Mouse (Mus musculus) olfactory bulb, adult 2 months (tissue): ENCODE data around the gene Uts2r. TPM values are rescaled to one million over a fixed set of nuclear protein-coding genes. Genes with fewer than 3 reads are reported as not detected.

ENCODE experiments used
- H3K27ac ChIP-seq: fragments of 200-500 bp; 2 replicates; pipeline ENCODE4 v1.5.1; 2012; ENCODE audit warnings: low read depth, low read length; ENCODE audit not compliant: insufficient read depth
- H3K4me1 ChIP-seq: fragments of 200-500 bp; 2 replicates; pipeline ENCODE4 v1.6.1; 2012; ENCODE audit warnings: low read length; ENCODE audit not compliant: control insufficient read depth, insufficient read depth
- H3K4me3 ChIP-seq: fragments of 200-500 bp; 2 replicates; pipeline ENCODE4 v1.5.1; 2012; ENCODE audit warnings: mild to moderate bottlenecking, low read depth, low read length, moderate library complexity; ENCODE audit not compliant: insufficient read depth
- CTCF ChIP-seq: fragments of 200-500 bp; IDR thresholded peaks from 2 replicates; pipeline ENCODE4 v1.5.1; 2012; ENCODE audit warnings: low read depth, mild to moderate bottlenecking, low read length, moderate library complexity; ENCODE audit not compliant: insufficient read depth
- POLR2A ChIP-seq: fragments of 200-500 bp; IDR thresholded peaks from 2 replicates; pipeline ENCODE4 v1.6.1; 2012; ENCODE audit warnings: mild to moderate bottlenecking, low read depth, low read length, moderate library complexity; ENCODE audit not compliant: insufficient read depth
- whole genome bisulfite sequencing: fragments of 180-500 bp; shearing (Covaris S2); methylation state at CpG from one replicate; pipeline ENCODE4 v1.1.7; 2018; 5-methylcytosine and 5-hydroxymethylcytosine counted together
- polyA plus RNA-seq: library from polyadenylated mRNA; stranded (reverse); fragments of >200 nt; gene quantifications from 2 replicates; pipeline ENCODE4 v1.2.4, GENCODE M21; 2012; ENCODE audit warnings: low replicate concordance; ENCODE audit not compliant: missing spikeins, insufficient read depth, insufficient read length

Uts2r gene
- polyA plus RNA-seq: not detected in 2 replicates

DNA sequence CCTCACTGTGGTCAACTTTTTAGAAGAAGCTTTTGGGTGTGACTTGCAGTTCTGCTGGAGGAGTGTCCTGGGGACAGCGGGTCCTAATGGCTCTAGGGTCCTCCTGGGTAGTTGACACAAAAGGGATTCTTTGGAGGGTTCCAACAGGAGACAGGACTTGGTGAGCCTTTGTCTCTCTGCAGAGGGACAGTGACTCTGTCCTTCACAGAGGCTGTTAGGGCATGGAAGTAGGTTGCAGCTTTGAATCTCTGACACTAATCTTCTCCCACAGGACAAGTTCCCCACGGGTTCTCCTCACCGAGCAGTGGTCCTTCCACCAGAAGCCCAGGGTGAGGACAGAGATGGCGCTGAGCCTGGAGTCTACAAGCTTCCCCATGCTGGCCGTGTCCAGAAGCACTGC is at the start of gene Uts2r:
Uts2r (plus strand) TSS at position 301 of the 400 bp plus-strand sequence.
- Histone ChIP-seq H3K4me3 (no peak within 1 kb of the TSS), H3K27ac (no peak within 1 kb of the TSS), H3K4me1 (peaks cover 8% of the 10 kb centered on the region)
- TF ChIP-seq CTCF (no peak), POLR2A (no peak)
- WGBS: 91% methylated on average over 5 of the region's 5 CpGs

DNA sequence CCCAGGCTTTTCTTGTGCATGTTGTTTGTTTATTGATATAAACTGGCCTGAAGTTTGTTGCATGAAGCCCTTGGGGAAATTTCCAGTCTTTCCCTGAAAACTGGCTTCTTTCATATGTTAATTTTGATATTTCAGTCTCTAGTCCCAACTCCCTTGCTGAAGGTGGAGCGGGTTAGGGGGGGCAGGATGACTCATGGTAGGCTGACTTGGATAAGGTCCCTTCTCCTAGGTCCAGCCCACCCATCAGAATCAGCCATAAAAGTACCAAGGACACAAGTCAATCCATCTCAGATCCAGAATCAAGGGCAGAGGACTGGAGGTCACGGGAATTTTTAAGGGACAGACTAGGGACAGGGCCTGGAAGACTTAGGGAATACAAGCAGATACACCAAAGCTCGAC is 49.0 kb upstream of the Uts2r start:
- no peak overlapping the region for H3K4me3 ChIP-seq
- no peaks in the 10 kb centered on the region; the same call in 1 of the 2 replicates for H3K4me1 ChIP-seq
- TF ChIP-seq POLR2A (no peak), CTCF (no peak)
- H3K27ac ChIP-seq: no peak overlapping the region
- whole genome bisulfite sequencing: 86% methylated on average over 3 of the region's 3 CpGs

DNA sequence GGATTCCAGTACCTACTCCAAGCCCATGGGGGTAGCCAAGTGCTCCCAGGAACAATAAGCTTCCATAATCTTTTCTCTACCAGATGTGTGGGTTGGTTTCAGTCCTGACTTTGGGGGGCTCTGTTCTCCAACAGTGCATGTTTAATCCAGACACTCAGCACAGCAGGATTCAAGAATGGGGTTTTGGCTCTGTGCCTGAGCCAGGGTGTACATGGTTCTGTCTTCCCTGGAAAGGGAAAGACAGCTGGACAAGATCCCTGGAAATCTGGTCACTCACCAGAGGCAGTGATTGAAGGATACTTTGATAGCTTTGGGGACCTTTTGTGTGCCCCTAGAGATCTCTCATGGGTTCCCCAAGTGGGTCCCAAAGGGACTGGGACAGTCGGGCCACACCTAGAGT is 48.5 kb upstream of the Uts2r start:
- Histone ChIP-seq H3K4me3 (no peak overlapping the region), H3K27ac (no peak overlapping the region), H3K4me1 (no peaks in the 10 kb centered on the region; the same call in 1 of the 2 replicates)
- WGBS: 53% methylated on average over 1 of the region's 1 CpGs
- TF ChIP-seq POLR2A (no peak), CTCF (no peak)

DNA sequence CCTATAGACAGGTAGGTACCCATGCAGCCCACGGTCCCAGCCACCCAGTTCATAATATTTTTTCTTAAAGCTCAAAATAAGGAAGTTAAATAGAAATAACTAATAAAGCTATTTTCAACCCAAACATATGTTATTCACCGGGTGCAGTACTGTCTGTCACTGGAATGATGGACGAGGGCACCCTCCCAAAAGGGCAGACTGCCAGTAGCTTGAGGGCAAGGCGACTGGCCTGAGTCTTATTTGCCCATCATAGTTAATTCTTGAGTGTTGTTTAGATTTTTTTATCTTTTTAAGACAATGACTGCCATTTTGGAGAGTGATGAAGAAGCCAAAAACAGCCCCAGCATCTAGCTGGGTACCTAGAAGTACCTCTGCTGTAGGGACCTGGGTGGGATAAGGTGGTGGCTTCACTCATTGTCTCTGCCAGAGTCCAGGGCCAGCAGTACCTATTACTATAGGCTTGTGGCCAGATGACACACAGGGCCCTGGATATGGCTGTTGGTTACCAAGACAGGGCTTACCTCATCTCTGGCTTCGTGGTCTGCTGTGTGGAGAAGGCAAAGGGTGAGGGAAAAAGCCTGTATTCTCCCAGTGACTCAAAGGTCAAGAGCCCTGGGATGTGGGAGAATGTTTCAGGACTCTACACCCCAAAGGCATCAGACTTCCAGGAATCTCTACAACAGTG is 47.8 kb upstream of the Uts2r start:
- Histone ChIP-seq H3K4me3 (no peak overlapping the region), H3K4me1 (no peaks in the 10 kb centered on the region; the same call in 1 of the 2 replicates), H3K27ac (no peak overlapping the region)
- TF ChIP-seq CTCF (no peak), POLR2A (no peak)
- WGBS: 62% methylated on average over 5 of the region's 5 CpGs

DNA sequence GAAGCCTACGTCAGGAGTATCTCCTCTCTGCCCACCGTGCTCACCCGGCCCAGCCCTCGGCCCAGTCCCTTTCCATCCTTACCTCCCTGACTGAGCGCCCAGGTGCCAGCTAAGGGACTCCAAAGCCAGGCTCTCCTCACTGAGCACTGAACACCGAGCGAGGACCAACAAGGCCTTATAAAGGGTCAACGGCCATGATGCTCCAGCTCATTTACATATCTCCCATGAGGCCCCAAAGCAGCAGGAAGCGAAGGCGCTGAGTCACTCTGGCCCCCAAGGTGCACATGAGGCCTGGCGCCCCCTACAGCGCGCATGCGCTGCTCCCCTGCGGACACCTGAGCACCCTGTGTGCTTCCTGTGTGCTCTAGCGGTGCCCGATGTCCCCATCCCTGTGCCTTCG is 42.0 kb upstream of the Uts2r start:
- 93% methylated on average over 18 of the region's 18 CpGs for WGBS
- H3K4me1 ChIP-seq: no peaks in the 10 kb centered on the region
- no peak overlapping the region for H3K4me3 ChIP-seq
- H3K27ac ChIP-seq: no peak overlapping the region
- TF ChIP-seq CTCF (no peak), POLR2A (no peak)

DNA sequence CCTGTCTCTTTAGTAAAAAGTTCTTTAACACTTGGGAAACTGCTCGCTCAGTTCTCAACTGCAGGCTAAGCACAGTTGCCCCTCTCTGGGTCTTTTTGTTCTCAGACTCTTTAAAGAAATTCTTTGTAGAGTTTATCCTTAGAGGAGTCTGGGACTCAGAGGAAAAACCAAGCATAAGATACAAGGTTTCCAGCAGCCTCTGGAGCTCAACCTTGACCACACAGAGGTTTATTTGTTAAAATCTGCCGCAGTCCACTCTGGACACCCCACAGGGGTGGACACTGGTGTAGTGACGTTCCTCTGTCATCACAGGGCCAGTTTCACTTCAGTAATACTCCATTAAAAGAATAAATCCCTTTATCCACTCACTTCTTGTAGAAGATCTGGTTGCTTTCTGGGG is 41.5 kb upstream of the Uts2r start, which contains the start of gene Tex19.2:
Tex19.2 (minus strand) TSS at position 101 of the 400 bp plus-strand sequence.
- H3K4me1 ChIP-seq: no peaks in the 10 kb centered on the region

DNA sequence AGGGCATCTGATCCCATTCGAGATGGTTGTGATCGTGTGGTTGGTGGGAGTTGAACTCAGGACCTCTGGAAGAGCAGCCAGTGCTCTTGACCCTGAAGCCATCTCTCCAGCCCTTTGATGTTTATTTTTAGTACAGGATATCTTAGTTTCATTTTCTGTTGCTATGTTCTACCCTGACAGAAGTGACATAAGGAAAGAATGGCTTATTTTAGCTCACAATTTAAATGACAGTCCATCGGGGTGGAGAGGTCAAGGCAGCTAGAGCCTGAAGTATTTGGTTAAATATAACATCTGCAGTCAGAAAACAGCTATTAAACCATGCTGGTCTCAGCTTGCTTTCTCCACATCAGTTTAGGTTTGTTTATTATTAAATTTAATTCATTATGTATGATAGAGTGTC is 38.9 kb upstream of the Uts2r start:
- 82% methylated on average over 3 of the region's 3 CpGs for WGBS
- TF ChIP-seq CTCF: no peak
- no peak for TF ChIP-seq POLR2A

More for the DNA sequence above, 41.5 kb upstream of the Uts2r start, which contains the start of gene Tex19.2:
- 46% methylated on average over 3 of the region's 3 CpGs for WGBS
- Histone ChIP-seq H3K27ac (no peak within 1 kb of the TSS), H3K4me3 (no peak within 1 kb of the TSS)
- no peak for TF ChIP-seq POLR2A

DNA sequence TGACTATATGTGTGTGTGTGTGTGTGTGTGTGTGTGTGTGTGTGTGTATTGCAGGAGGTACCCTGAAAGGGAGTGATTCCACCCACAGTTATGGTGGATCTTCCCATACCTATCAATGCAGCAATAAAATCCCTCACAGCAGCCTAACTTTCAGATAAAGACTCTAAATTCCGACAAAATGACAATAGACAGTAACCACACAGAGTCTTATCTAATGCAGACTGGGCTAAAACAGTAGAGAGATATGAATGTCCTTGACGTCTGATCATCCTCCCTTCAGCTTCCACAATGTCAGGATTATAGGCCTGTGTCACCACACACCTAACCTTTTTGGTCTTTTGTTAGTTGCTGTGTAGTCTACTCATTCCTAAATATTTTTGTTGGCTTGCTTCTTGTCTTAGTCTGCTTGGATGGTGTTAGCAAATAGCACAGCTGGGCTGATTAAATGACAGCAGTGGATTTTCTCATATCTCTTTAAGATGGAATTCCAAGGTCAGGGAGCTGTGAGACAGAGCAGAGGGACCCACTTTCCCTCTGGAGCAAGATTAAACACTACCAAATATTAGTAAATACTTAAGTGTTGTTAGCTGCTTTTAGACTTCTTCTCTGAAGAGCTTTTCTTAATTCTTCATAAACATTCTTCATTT is 37.9 kb upstream of the Uts2r start:
- 91% methylated on average over 2 of the region's 2 CpGs for WGBS
- no peaks in the 10 kb centered on the region for H3K4me1 ChIP-seq
- no peak for TF ChIP-seq CTCF
- TF ChIP-seq POLR2A: no peak
- H3K4me3 ChIP-seq: no peak overlapping the region
- no peak overlapping the region for H3K27ac ChIP-seq

More for the DNA sequence above, 38.9 kb upstream of the Uts2r start:
- Histone ChIP-seq H3K4me1 (no peaks in the 10 kb centered on the region), H3K27ac (no peak overlapping the region), H3K4me3 (no peak overlapping the region)

DNA sequence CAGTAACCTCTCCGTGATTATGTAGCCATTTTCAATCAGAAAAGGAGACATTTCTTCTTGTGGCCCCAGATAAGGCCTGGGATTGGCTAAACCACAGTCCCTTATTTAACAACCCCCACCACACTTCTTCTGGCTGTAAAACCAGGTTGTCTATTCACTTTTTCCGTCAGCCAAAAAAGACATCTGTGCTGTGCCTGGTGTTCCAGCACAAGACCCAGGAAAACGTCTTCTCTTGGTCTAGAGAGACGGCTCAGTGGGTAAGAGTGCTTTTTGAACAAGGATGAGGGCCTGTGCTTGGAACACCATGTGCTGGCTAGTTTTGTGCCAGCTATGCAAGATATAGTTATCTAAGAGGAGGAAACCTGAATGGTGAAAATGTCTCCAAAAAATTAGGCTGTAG is 36.6 kb upstream of the Uts2r start:
- WGBS: 90% methylated on average over 4 of the region's 4 CpGs
- Histone ChIP-seq H3K27ac (no peak overlapping the region), H3K4me1 (no peaks in the 10 kb centered on the region), H3K4me3 (no peak overlapping the region)
- TF ChIP-seq POLR2A (no peak), CTCF (no peak)
